Mouse (Mus musculus) neural tube, embryonic 15.5 days (tissue): ENCODE measurements at regions not wholly inside any gene's neighbourhood (a gene's known extent, or its start where the extent isn't known, plus 50 kb on each side); places are given as distances from the start of the nearest gene placed in this dataset.

ENCODE experiments used
- ATAC-seq: fragments of 200-750 bp; cut with Nextera tagmentation; 2 replicates; pipeline ENCODE4 v1.8.0; 2017; ENCODE audit warnings: mild to moderate bottlenecking, moderate TSS enrichment, moderate library complexity; ENCODE audit not compliant: low FRiP score
- H3K27ac ChIP-seq: fragments of 300-500 bp; sonication (generic); replicated peaks from 2 replicates; pipeline ENCODE4 v1.5.1; 2015; ENCODE audit warnings: mild to moderate bottlenecking, inconsistent platforms
- H3K27me3 ChIP-seq: fragments of 300-500 bp; sonication (generic); replicated peaks from 2 replicates; pipeline ENCODE4 v1.6.1; 2015; ENCODE audit warnings: inconsistent platforms
- H3K36me3 ChIP-seq: fragments of 300-500 bp; sonication (generic); 2 replicates; pipeline ENCODE4 v1.6.1; 2015; ENCODE audit warnings: inconsistent platforms
- H3K4me1 ChIP-seq: fragments of 300-500 bp; sonication (generic); 2 replicates; pipeline ENCODE4 v1.6.1; 2015; ENCODE audit warnings: inconsistent platforms
- H3K4me2 ChIP-seq: fragments of 300-500 bp; sonication (generic); 2 replicates; pipeline ENCODE4 v1.6.1; 2015; ENCODE audit warnings: inconsistent platforms, mild to moderate bottlenecking, moderate library complexity
- H3K4me3 ChIP-seq: fragments of 300-500 bp; sonication (generic); replicated peaks from 2 replicates; pipeline ENCODE4 v1.5.1; 2015; ENCODE audit warnings: mild to moderate bottlenecking, inconsistent platforms
- H3K9ac ChIP-seq: fragments of 300-500 bp; sonication (generic); replicated peaks from 2 replicates; pipeline ENCODE4 v1.6.1; 2015; ENCODE audit warnings: mild to moderate bottlenecking, inconsistent platforms
- H3K9me3 ChIP-seq: fragments of 300-500 bp; sonication (generic); replicated peaks from 2 replicates; pipeline ENCODE4 v1.6.1; 2016; ENCODE audit warnings: inconsistent platforms
- WGBS: fragments of 180-500 bp; shearing (Covaris S2); methylation state at CpG from one replicate; pipeline ENCODE4 v1.1.7; 2015; ENCODE audit warnings: mixed read lengths; 5-methylcytosine and 5-hydroxymethylcytosine counted together

DNA sequence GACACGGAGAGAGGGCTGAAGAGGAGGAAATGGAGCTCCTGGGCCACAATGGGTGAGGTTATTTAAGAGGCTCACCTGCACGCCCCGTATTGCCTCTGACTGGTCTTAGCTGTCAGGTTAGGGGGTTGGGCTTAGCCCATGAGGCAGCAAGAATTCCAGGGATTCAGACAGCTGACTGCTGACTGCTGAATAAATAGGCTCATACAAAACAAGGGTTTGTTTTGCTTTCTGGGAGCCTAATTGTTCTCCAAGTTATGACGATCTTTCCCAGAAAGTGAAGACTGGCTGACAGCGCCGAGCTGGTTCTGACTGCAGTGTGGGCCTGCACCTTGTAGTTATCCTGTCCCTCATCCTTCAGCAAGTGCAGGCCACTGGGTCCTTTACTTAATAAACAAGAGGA, 370.1 kb upstream of the Ubash3b start:
- Histone ChIP-seq H3K9ac (no peak overlapping the region), H3K4me3 (no peak overlapping the region), H3K4me2 (no peak overlapping the region), H3K27me3 (no peaks in the 10 kb centered on the region), H3K4me1 (peaks cover 19% of the 10 kb centered on the region), H3K36me3 (no peaks in the 10 kb centered on the region), H3K9me3 (no peaks in the 10 kb centered on the region), H3K27ac (no peak overlapping the region)
- ATAC-seq, result no peak
- WGBS, result 79% methylated on average over 6 of the region's 6 CpGs

DNA sequence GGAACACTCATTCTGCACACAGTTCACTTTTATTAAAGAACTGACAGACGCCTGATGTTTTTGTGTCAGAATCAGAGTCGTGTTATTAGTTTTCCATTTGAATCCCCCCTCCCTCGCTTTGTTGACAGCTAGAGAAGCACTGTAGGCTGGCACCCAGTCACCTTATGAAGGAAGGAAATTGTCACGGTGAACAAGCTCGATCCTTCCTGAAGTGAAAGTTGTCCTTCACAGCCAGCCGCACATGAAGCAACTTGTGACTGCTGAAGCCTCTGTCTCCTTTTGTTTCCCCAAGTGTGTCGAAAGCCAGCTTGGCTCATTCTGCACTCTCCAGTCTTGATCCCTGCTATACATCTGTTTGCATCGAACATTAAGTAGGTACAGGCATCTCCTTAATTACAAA, 364.6 kb upstream of the Ubash3b start:
- no peaks in the 10 kb centered on the region for H3K27me3 ChIP-seq
- ATAC-seq, result no peak
- H3K9me3 ChIP-seq, result no peaks in the 10 kb centered on the region
- 0 out of 2 replicates have a peak overlapping the region, but pooled peaks have one; percentile 1 for H3K4me2 ChIP-seq
- H3K9ac ChIP-seq, result no peak overlapping the region
- H3K4me3 ChIP-seq, result no peak overlapping the region
- no peaks in the 10 kb centered on the region for H3K36me3 ChIP-seq
- WGBS, result 46% methylated on average over 8 of the region's 8 CpGs
- peaks cover 41% of the 10 kb centered on the region for H3K4me1 ChIP-seq
- H3K27ac ChIP-seq, result peak overlapping the region; percentile 79

GRCm38 (mm10) chr9:41525534-41525933, 364.0 kb upstream of the Ubash3b start:
- H3K4me3 ChIP-seq, result no peak overlapping the region
- no peak for ATAC-seq
- H3K4me2 ChIP-seq, result no peak overlapping the region
- H3K4me1 ChIP-seq, result peaks cover 41% of the 10 kb centered on the region
- H3K9me3 ChIP-seq, result no peaks in the 10 kb centered on the region
- H3K36me3 ChIP-seq, result no peaks in the 10 kb centered on the region
- 50% methylated on average over 1 of the region's 1 CpGs for WGBS
- H3K9ac ChIP-seq, result no peak overlapping the region
- H3K27me3 ChIP-seq, result no peaks in the 10 kb centered on the region
- peak overlapping the region; percentile 79 for H3K27ac ChIP-seq

DNA sequence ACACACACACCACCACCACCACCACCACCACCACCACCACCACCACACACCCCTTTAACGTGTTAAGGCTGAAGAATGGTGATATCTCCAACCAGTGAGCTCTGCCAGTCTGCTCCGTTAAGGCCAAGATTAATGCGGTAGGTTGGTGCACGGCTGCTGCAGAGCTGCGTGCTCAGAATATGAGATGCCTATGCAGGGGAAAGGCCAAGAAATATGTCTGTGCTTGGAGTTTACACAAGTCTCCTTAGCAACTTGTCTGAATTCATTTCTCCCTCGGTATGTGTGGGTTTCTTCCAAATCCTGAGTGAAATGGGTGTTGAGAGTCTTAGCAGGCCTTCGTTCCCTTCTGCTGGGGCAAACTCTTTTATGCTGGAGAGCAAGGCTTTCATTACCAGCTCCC, 363.1 kb upstream of the Ubash3b start:
- ATAC-seq, result peak; percentile 78
- Histone ChIP-seq H3K27me3 (no peaks in the 10 kb centered on the region), H3K9me3 (no peaks in the 10 kb centered on the region), H3K4me3 (no peak overlapping the region), H3K9ac (no peak overlapping the region), H3K27ac (peak overlapping the region; percentile 79), H3K4me2 (no peak overlapping the region), H3K36me3 (no peaks in the 10 kb centered on the region), H3K4me1 (peaks cover 41% of the 10 kb centered on the region)
- WGBS, result 48% methylated on average over 7 of the region's 7 CpGs

DNA sequence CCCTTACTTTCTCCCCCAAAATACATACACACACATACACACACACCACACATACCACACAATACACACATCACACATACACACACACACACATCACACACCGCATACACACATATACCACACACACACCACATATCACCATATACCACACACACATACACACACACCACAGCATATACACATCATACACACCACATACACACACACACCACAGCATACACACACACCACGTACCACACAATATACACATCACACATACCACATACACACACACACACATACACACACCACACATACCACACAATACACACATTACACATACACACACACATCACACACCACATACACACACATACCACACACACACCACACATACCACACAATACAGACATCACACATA, 362.5 kb upstream of the Ubash3b start:
- Histone ChIP-seq H3K9me3 (no peaks in the 10 kb centered on the region), H3K9ac (no peak overlapping the region), H3K27ac (peak overlapping the region; percentile 79), H3K27me3 (no peaks in the 10 kb centered on the region), H3K4me1 (peaks cover 41% of the 10 kb centered on the region), H3K36me3 (no peaks in the 10 kb centered on the region), H3K4me2 (no peak overlapping the region), H3K4me3 (no peak overlapping the region)
- WGBS, result 95% methylated on average over 2 of the region's 2 CpGs
- 0 out of 2 replicates have a peak, but pooled peaks have one; percentile 13 for ATAC-seq

- Histone ChIP-seq H3K27me3 (no peaks in the 10 kb centered on the region), H3K4me2 (no peak overlapping the region), H3K4me1 (peaks cover 45% of the 10 kb centered on the region), H3K9me3 (no peaks in the 10 kb centered on the region), H3K9ac (no peak overlapping the region), H3K36me3 (no peaks in the 10 kb centered on the region), H3K27ac (no peak overlapping the region), H3K4me3 (no peak overlapping the region)
- ATAC-seq, result no peak
- 69% methylated on average over 1 of the region's 1 CpGs for WGBS
Observed at GRCm38 (mm10) chr9:41522302-41522701, 360.8 kb upstream of the Ubash3b start.

DNA sequence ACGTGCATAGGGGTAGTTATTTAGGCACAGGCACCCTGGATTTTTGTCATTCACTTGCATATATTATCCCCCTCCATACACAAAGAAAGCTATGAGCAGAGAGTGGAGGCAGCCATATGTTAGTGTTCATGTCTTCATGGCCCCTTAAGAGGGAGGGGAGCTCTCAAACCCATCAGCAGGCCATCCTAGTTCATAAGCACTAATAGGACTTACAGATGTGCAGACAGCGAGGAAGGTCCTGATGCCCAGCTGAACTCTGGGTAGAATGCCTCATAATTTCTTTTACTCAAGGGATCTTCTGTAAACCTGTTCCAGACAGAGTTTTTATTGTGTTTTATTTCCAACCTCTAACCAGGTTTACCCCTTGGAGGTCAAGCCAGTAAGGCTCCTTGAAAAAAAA, 356.3 kb upstream of the Ubash3b start:
- H3K27ac ChIP-seq, result peak overlapping the region; percentile 60
- ATAC-seq, result no peak

DNA sequence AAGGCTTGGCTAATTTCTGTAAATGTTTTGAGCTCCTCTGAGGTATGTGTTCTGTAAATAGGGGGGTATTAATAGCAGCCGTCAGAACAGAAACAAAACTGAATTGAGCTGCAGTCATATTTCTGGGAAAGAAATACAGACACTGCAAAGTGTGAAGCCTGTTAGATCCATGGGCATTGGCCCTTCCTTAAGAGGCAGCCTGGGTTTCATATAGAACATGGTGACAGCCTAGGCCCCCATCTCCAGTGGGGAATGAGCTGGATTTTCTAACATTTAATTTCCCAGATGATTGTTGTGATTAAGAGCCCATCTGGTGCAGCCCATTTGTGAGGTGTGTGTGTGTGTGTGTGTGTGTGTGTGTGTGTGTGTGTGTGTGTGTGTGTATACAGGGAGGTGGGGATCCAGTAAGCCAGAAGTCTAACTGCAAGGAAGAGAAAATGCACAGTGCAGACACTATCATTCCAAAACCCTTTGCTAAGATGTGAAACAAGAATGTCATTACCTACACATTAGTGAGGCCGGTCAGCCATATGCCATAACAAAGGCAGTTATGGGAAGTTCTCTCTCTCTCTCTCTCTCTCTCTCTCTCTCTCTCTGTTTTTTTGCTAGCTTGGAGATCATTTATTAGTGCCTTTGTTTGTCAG, 355.7 kb upstream of the Ubash3b start:
- H3K4me2 ChIP-seq, result no peak overlapping the region
- 59% methylated on average over 2 of the region's 2 CpGs for WGBS
- H3K9ac ChIP-seq, result no peak overlapping the region
- no peaks in the 10 kb centered on the region for H3K27me3 ChIP-seq
- no peaks in the 10 kb centered on the region for H3K36me3 ChIP-seq
- no peak for ATAC-seq
- H3K4me3 ChIP-seq, result no peak overlapping the region
- H3K9me3 ChIP-seq, result no peaks in the 10 kb centered on the region
- peak overlapping the region; percentile 60 for H3K27ac ChIP-seq
- H3K4me1 ChIP-seq, result peaks cover 19% of the 10 kb centered on the region

More for the DNA sequence above, 356.3 kb upstream of the Ubash3b start:
- peaks cover 22% of the 10 kb centered on the region for H3K4me1 ChIP-seq
- H3K27me3 ChIP-seq, result no peaks in the 10 kb centered on the region
- H3K4me2 ChIP-seq, result no peak overlapping the region
- no peak overlapping the region for H3K9ac ChIP-seq
- H3K9me3 ChIP-seq, result no peaks in the 10 kb centered on the region
- H3K36me3 ChIP-seq, result no peaks in the 10 kb centered on the region
- H3K4me3 ChIP-seq, result no peak overlapping the region
- WGBS, result 55% methylated on average over 2 of the region's 2 CpGs

DNA sequence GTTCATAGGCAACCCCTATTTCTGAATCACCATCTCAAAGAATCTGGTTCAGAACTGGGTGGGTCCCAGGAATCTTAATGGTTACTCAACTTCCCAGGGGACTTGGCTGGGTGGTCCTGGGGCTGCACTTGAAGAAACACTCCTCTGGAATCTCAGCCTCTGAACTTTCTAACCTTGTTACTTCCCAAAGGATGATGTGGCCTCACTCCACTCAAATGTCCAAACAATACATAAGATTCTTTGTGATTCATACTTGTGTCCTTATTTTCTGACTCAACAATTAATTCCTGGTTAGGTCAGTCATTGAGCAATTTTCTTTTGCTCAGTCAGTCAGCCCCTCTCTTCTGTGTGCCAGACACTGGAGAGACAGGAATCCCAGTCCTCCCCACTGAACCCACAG, 353.7 kb upstream of the Ubash3b start:
- no peaks in the 10 kb centered on the region for H3K9me3 ChIP-seq
- ATAC-seq, result no peak
- H3K27ac ChIP-seq, result no peak overlapping the region
- no peaks in the 10 kb centered on the region for H3K36me3 ChIP-seq
- H3K4me2 ChIP-seq, result no peak overlapping the region
- no peaks in the 10 kb centered on the region for H3K27me3 ChIP-seq
- H3K4me1 ChIP-seq, result peaks cover 15% of the 10 kb centered on the region
- no peak overlapping the region for H3K4me3 ChIP-seq
- H3K9ac ChIP-seq, result no peak overlapping the region

- Histone ChIP-seq H3K36me3 (no peaks in the 10 kb centered on the region), H3K27ac (no peak overlapping the region; the same call in 1 of the 2 replicates), H3K9ac (no peak overlapping the region), H3K4me2 (no peak overlapping the region), H3K4me1 (peaks cover 15% of the 10 kb centered on the region), H3K27me3 (no peaks in the 10 kb centered on the region), H3K4me3 (no peak overlapping the region), H3K9me3 (no peaks in the 10 kb centered on the region)
- ATAC-seq, result no peak
- WGBS, result 39% methylated on average over 1 of the region's 1 CpGs
Observed at GRCm38 (mm10) chr9:41513701-41514100, 352.2 kb upstream of the Ubash3b start.

DNA sequence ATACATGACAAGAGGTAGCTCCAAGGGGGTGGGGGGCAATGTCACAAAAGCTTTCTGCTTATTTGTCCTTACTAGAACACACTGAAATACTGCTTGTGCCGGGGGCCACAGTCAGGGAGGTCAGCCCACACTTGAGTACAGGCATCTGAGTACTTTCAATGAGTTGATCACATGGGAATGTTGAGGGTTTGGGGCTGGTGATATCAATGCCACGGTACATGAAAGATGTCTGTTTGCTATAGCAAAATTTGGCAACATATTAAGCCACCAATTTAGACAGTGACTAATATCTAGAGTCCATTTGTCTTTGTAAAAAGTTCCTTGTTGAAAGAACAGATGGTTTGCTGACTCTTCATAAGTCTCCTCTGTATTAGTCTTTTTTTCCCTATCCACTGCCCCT, 348.1 kb upstream of the Ubash3b start:
- Histone ChIP-seq H3K4me2 (no peak overlapping the region), H3K9me3 (no peaks in the 10 kb centered on the region), H3K4me1 (no peaks in the 10 kb centered on the region), H3K36me3 (no peaks in the 10 kb centered on the region), H3K27me3 (no peaks in the 10 kb centered on the region), H3K4me3 (no peak overlapping the region), H3K9ac (no peak overlapping the region), H3K27ac (no peak overlapping the region)
- WGBS, result 87% methylated on average over 2 of the region's 2 CpGs
- ATAC-seq, result no peak

DNA sequence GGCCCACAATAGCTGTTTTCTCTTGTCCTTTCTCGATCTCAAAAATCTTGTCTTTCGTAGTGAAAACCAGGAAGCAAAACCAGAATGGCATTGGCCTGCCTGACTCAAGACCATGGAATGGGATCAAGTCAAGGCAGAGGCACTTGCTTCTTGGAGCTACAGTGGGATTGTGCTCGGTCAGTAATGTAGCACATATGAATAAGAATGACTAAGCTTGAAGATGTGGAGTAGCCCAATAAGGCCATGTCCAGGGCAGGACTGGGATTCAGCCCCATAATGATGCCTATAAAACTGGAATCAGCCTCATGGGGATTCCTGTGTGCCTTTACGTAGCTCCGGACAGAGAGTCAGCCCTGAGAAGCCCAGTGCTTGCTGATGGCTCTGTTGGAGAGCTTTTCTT, 347.2 kb upstream of the Ubash3b start:
- Histone ChIP-seq H3K27ac (no peak overlapping the region), H3K4me1 (no peaks in the 10 kb centered on the region), H3K36me3 (no peaks in the 10 kb centered on the region), H3K27me3 (no peaks in the 10 kb centered on the region), H3K4me3 (no peak overlapping the region), H3K9ac (no peak overlapping the region), H3K4me2 (no peak overlapping the region), H3K9me3 (no peaks in the 10 kb centered on the region)
- no peak for ATAC-seq
- WGBS, result 89% methylated on average over 5 of the region's 5 CpGs
